Mouse (Mus musculus) myocyte (in vitro differentiated cells): ENCODE measurements around the gene Gm45062. TPM values are rescaled to one million over a fixed set of nuclear protein-coding genes. Genes with fewer than 3 reads are reported as not detected.

Experiments used
- H3K27me3 ChIP-seq: one replicate; pipeline ENCODE4 v1.6.1; 2011; ENCODE audit not compliant: control insufficient read depth, insufficient read depth, insufficient read length
- H3K36me3 ChIP-seq: one replicate; pipeline ENCODE4 v1.6.1; 2011; ENCODE audit not compliant: control insufficient read depth, insufficient read depth
- H3K4me2 ChIP-seq: one replicate; pipeline ENCODE4 v1.6.1; 2011; ENCODE audit warnings: low read depth, control low read depth
- H3K4me3 ChIP-seq: one replicate; pipeline ENCODE4 v1.5.1; 2011; ENCODE audit warnings: mild to moderate bottlenecking, control low read depth, moderate library complexity
- H3K79me2 ChIP-seq: one replicate; pipeline ENCODE4 v1.6.1; 2011; ENCODE audit not compliant: control insufficient read depth, insufficient read depth
- H3ac ChIP-seq: one replicate; pipeline ENCODE4 v1.6.1; 2011; ENCODE audit not compliant: control insufficient read depth, insufficient read length
- CEBPB ChIP-seq: IDR thresholded peaks from 2 replicates; pipeline ENCODE4 v1.6.1; 2011; ENCODE audit warnings: mild to moderate bottlenecking, moderate library complexity; ENCODE audit not compliant: poor library complexity, insufficient read depth, severe bottlenecking
- E2F4 ChIP-seq: IDR thresholded peaks from one replicate; pipeline ENCODE4 v1.6.1; 2011; ENCODE audit warnings: mild to moderate bottlenecking, control low read depth, moderate library complexity; ENCODE audit not compliant: insufficient read depth
- MAX ChIP-seq: IDR thresholded peaks from one replicate; pipeline ENCODE4 v1.6.1; 2011; ENCODE audit warnings: low read depth, mild to moderate bottlenecking, control low read depth
- MYOD1 ChIP-seq, 3 experiments: IDR thresholded peaks; one replicate each; pipeline ENCODE4 v1.6.1; 2011; ENCODE audit warnings: control low read depth in 2 of 3, low read depth in 2 of 3, mild to moderate bottlenecking in 2 of 3, moderate library complexity in 1 of 3; ENCODE audit not compliant: insufficient read length in 2 of 3, control insufficient read depth in 1 of 3
- MYOG ChIP-seq, 3 experiments: IDR thresholded peaks; one replicate each; pipeline ENCODE4 v1.6.1; 2011; ENCODE audit warnings: control low read depth in 2 of 3, low read depth in 2 of 3, mild to moderate bottlenecking in 2 of 3; ENCODE audit not compliant: insufficient read length in 2 of 3, control insufficient read depth in 1 of 3, insufficient read depth in 1 of 3
- POLR2A ChIP-seq: IDR thresholded peaks from one replicate; pipeline ENCODE4 v1.6.1; 2011; ENCODE audit warnings: low read depth, mild to moderate bottlenecking, control low read depth, moderate library complexity; ENCODE audit not compliant: insufficient read length
- POLR2AphosphoS2 ChIP-seq: IDR thresholded peaks from one replicate; pipeline ENCODE4 v1.6.1; 2011; ENCODE audit warnings: low read depth, control low read depth; ENCODE audit not compliant: insufficient read length
- REST ChIP-seq: IDR thresholded peaks from one replicate; pipeline ENCODE4 v1.6.1; 2011; ENCODE audit warnings: mild to moderate bottlenecking, control low read depth, moderate library complexity; ENCODE audit not compliant: insufficient read depth, insufficient read length
- SRF ChIP-seq: IDR thresholded peaks from one replicate; pipeline ENCODE4 v1.6.1; 2011; ENCODE audit warnings: low read depth; ENCODE audit not compliant: control insufficient read depth, insufficient read length
- TCF12 ChIP-seq: IDR thresholded peaks from one replicate; pipeline ENCODE4 v1.6.1; 2011; ENCODE audit warnings: mild to moderate bottlenecking, control low read depth; ENCODE audit not compliant: poor library complexity, insufficient read depth, severe bottlenecking
- TCF3 ChIP-seq: IDR thresholded peaks from one replicate; pipeline ENCODE4 v1.6.1; 2011; ENCODE audit warnings: low read depth, control low read depth; ENCODE audit not compliant: insufficient read length
- USF1 ChIP-seq: IDR thresholded peaks from one replicate; pipeline ENCODE4 v1.6.1; 2011; ENCODE audit warnings: low read depth, mild to moderate bottlenecking, control low read depth, moderate library complexity
- polyA plus RNA-seq: library from polyadenylated mRNA; unstranded; fragments of >200 nt; fragmentation: generic; extraction: Trizol; gene quantifications from one replicate; pipeline ENCODE4 v1.2.1, GENCODE M21; 2012; ENCODE audit warnings: missing spikeins

Gene Gm45062
- polyA plus RNA-seq, 1 experiment = 0.71 TPM

DNA sequence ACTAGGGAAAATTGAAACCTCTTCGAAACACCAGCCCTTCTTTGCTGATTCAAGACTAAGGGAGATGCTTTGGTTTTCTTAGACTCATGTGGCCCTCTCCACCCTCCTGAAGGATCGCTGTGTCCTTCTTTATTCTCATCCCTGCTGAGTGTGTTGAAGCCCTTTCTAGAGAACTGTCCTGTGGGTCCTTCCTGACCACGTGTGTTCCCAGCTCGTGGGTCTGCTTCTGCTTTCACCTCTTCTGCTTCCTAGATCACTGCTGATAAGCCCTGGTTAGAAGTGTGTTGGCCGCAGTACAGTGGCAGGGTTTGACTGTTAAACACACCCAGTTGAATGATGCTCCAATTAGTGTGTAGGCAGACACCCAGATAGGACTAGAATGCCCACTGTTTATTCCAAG is 168.4 kb downstream of the Gm45062 start:
- H3K36me3 ChIP-seq = no peaks in the 10 kb centered on the region
- TF ChIP-seq USF1 (no peak), POLR2AphosphoS2 (no peak), TCF3 (no peak), POLR2A (no peak), MYOG (IDR thresholded peaks at IDR 0.05; ENCODE audit: control insufficient read depth in 1 of 3, insufficient read depth in 1 of 3, insufficient read length in 2 of 3, low read depth in 2 of 3) (no peak), CEBPB (no peak), MYOD1 (IDR thresholded peaks at IDR 0.05; ENCODE audit: control insufficient read depth in 1 of 3, insufficient read length in 2 of 3, low read depth in 2 of 3) (no peak), E2F4 (no peak), TCF12 (no peak), REST (no peak), MAX (no peak), SRF (no peak)
- H3K79me2 ChIP-seq = no peaks in the 10 kb centered on the region
- H3K27me3 ChIP-seq = no peaks in the 10 kb centered on the region
- no peak overlapping the region for H3K4me2 ChIP-seq
- no peak overlapping the region for H3K4me3 ChIP-seq
- no peak overlapping the region for H3ac ChIP-seq

DNA sequence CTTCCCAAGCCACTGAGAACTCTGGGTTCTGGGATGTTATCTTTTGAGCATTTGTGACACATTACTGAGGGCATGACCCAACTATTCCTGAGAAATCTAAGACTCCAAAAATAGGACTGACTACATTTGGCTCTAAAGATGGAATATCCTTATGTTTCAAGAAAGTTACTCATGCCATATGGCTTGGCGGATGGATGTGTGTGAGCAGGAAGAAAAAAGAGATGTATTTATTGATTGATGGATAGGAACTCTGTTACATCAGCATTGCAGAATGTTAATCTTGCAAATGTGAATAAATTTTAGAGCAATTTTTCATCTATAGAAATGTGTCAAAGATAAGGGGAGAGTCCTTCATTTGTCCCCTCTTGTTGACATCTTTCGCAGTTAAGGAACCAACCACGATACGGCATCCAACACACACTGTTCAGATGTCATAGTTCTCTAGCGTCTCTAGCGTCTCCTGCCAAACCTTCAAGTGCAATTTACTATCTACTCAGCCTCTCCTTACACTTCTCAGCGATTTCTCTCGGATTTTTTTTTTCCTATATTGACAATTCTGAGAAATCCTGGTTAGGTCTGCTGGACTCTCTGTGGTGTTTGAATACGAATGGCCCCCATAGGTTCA is 171.5 kb downstream of the Gm45062 start:
- H3K4me2 ChIP-seq = no peak overlapping the region
- H3K79me2 ChIP-seq = no peaks in the 10 kb centered on the region
- TF ChIP-seq POLR2AphosphoS2 (no peak), USF1 (no peak), E2F4 (no peak), CEBPB (no peak), POLR2A (no peak), MAX (no peak), MYOD1 (IDR thresholded peaks at IDR 0.05; ENCODE audit: control insufficient read depth in 1 of 3, insufficient read length in 2 of 3, low read depth in 2 of 3) (no peak), TCF3 (no peak)
- H3K4me3 ChIP-seq = no peak overlapping the region
- no peak overlapping the region for H3ac ChIP-seq
- H3K27me3 ChIP-seq = no peaks in the 10 kb centered on the region
- H3K36me3 ChIP-seq = no peaks in the 10 kb centered on the region

DNA sequence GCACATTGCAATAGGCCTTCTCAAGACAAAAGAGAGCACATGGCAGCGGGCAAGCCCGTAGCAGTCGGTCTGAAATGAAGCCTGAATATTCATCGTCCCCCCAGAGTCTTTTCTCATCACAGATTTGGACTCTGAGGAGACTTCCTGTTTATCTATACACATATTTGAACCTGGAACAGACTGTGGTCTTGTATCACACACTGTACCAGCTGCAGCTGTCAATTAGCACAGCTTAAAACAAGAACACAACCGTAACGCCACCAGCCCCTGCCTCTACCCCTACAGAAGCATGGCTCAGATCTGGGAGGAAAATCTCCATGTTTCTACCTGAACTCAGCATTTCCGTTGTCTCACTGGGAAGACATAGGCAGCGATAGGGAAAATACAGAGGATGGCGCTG is 173.9 kb downstream of the Gm45062 start:
- no peaks in the 10 kb centered on the region for H3K27me3 ChIP-seq
- H3ac ChIP-seq = no peak overlapping the region
- no peak for TF ChIP-seq TCF12
- TF ChIP-seq MYOD1 (IDR thresholded peaks at IDR 0.05; ENCODE audit: control insufficient read depth in 1 of 3, insufficient read length in 2 of 3, low read depth in 2 of 3) = peak in 1 of 3 experiments; percentile 19
- H3K4me2 ChIP-seq = no peak overlapping the region
- no peaks in the 10 kb centered on the region for H3K79me2 ChIP-seq
- no peak overlapping the region for H3K4me3 ChIP-seq
- no peaks in the 10 kb centered on the region for H3K36me3 ChIP-seq

DNA sequence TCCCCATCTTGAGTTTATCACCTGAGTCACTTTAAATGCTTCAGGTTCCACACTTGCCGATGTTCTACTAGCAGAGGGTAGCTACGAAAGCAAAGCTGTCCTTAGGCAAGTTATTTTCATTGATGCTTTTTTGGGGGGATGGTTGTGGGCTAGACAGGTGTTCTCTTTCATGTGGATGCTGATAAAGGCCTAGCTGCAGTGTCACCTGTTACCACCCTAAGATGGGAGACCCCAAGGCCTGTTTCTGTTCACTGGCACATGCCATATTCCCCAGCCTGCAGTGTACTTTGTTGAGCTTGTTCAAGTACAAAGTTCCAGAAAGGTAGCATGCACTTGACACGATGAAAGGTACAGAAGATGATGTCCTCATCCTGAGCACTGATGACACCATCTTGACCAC is 178.7 kb downstream of the Gm45062 start:
- H3K79me2 ChIP-seq = no peaks in the 10 kb centered on the region
- H3K4me3 ChIP-seq = no peak overlapping the region
- H3K27me3 ChIP-seq = no peaks in the 10 kb centered on the region
- H3K4me2 ChIP-seq = no peak overlapping the region
- H3K36me3 ChIP-seq = no peaks in the 10 kb centered on the region
- TF ChIP-seq TCF12 (no peak), MAX (no peak), MYOG (IDR thresholded peaks at IDR 0.05; ENCODE audit: control insufficient read depth in 1 of 3, insufficient read depth in 1 of 3, insufficient read length in 2 of 3, low read depth in 2 of 3) (no peak), CEBPB (no peak), TCF3 (no peak), E2F4 (no peak), SRF (no peak), REST (no peak), POLR2AphosphoS2 (no peak), MYOD1 (IDR thresholded peaks at IDR 0.05; ENCODE audit: control insufficient read depth in 1 of 3, insufficient read length in 2 of 3, low read depth in 2 of 3) (no peak), USF1 (no peak), POLR2A (no peak)
- no peak overlapping the region for H3ac ChIP-seq

DNA sequence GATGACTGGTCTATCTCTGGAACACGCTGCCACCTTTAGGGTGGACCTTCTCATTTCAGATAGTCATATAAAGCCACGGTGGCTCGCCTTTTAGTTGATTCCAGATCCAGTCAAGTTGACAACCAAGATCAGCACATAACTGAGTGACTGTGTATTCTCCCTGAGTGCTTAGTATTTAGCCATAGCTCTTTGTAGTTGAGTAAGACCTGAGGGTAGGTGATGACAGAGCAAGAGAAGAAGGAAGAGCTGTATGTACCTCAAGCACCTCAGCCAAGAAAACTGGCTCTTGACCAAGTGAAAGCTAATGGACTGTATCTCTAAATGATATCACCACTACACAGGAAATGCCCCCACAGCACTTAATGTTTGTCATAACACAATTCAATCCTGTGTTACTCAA is 182.6 kb downstream of the Gm45062 start:
- no peaks in the 10 kb centered on the region for H3K79me2 ChIP-seq
- no peak overlapping the region for H3ac ChIP-seq
- H3K4me3 ChIP-seq = no peak overlapping the region
- H3K36me3 ChIP-seq = no peaks in the 10 kb centered on the region
- H3K27me3 ChIP-seq = no peaks in the 10 kb centered on the region
- no peak for TF ChIP-seq TCF12
- no peak for TF ChIP-seq POLR2AphosphoS2
- TF ChIP-seq E2F4 = no peak
- no peak for TF ChIP-seq SRF
- TF ChIP-seq MAX = no peak
- TF ChIP-seq REST = no peak
- no peak for TF ChIP-seq POLR2A
- no peak for TF ChIP-seq MYOD1 (IDR thresholded peaks at IDR 0.05; ENCODE audit: control insufficient read depth in 1 of 3, insufficient read length in 2 of 3, low read depth in 2 of 3)
- no peak for TF ChIP-seq CEBPB
- TF ChIP-seq MYOG (IDR thresholded peaks at IDR 0.05; ENCODE audit: control insufficient read depth in 1 of 3, insufficient read depth in 1 of 3, insufficient read length in 2 of 3, low read depth in 2 of 3) = no peak
- no peak for TF ChIP-seq USF1
- no peak for TF ChIP-seq TCF3
- no peak overlapping the region for H3K4me2 ChIP-seq
